Mouse (Mus musculus): ENCODE measurements around the gene Gm10945. TPM values are rescaled to one million over a fixed set of nuclear protein-coding genes. Genes with fewer than 3 reads are reported as not detected.

Gm10945 gene
- polyA plus RNA-seq, 1 experiment from 2014 or later, result not detected

DNA sequence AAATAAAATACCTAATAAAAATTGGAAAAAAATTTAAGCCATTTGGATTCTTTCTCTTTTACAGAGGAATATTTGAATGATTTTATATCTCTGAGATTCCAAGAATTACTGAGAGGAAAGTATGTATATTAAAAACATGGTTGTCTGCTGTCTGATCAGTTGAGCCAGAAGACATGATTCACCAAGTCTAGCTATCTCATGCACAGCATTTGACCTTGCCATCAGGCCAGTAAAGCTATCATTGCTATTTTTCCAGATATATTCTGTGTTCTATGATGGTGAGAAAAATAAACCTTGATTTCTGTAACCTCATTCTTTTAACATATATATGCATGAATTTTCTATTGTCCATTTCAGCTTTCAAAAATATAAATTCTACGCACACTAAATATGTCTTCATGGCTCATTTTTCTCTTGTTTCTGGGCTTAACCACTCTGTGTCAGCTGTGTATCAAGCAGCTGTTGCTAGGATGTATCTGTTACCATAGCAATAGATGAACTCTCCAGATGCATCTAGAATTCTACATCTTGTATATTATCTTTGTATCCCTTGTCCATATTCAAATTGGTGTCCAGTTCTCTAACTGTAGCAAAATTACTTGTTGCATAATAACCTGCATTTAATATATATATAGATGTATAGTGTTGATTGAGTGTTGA is 56.2 kb downstream of the Gm10945 start:
- no peaks in the 10 kb centered on the region for H3K9me3 ChIP-seq (replicated peaks; ENCODE audit: control insufficient read depth, low read length)
- no peak overlapping the region for H3K9ac ChIP-seq (ENCODE audit: low read depth, low read length)
- no peaks in the 10 kb centered on the region for H3K4me1 ChIP-seq (ENCODE audit: control insufficient read depth, low read depth, low read length)
- H3K27me3 ChIP-seq (ENCODE audit: control insufficient read depth, insufficient read depth, low read depth, low read length), result no peaks in the 10 kb centered on the region
- whole genome bisulfite sequencing (ENCODE audit: insufficient replicate concordance), result 68% methylated on average over 1 of the region's 1 CpGs
- no peaks in the 10 kb centered on the region for H3K36me3 ChIP-seq (ENCODE audit: control insufficient read depth, insufficient read depth)
- no peak for ATAC-seq (ENCODE audit: low read depth)
- H3K4me2 ChIP-seq (ENCODE audit: low read depth, low read length), result no peak overlapping the region
- H3K27ac ChIP-seq (ENCODE audit: low read length), result no peak overlapping the region
- no peak overlapping the region for H3K4me3 ChIP-seq (ENCODE audit: low read depth, low read length)

DNA sequence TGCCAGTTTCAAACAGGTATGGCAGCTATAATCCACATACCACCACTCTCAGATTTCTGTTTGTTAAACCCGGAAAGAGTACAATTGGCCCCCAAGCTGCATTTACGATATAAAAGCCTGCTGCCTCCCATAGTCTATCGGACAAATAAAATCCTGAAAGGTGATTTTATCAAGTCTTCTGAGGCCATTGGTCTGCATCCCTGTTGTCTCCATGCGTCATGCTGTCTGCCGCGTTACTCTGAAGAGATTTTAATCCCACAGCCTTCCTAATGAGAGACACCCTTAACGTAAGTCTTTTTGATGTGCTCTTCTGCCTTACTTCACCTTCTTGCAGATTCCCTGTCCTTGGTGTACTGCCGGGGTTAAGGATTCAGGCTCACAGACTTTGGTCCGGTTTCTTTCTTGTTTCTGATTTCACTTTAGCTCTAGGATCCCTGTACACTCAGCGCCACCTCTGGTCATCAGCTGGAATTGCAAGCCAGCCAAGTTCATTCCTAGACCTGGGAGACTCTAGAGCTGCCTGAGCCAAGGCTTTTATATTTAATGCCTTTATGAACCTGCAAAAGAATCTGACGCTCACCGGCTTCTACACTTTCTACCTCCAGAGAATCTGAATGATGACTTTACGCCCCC is 67.2 kb downstream of the Gm10945 start:
- Histone ChIP-seq H3K4me2 (ENCODE audit: low read depth, low read length) (no peak overlapping the region), H3K9ac (ENCODE audit: low read depth, low read length) (no peak overlapping the region), H3K36me3 (ENCODE audit: control insufficient read depth, insufficient read depth) (no peaks in the 10 kb centered on the region), H3K4me3 (ENCODE audit: low read depth, low read length) (no peak overlapping the region), H3K27me3 (ENCODE audit: control insufficient read depth, insufficient read depth, low read depth, low read length) (no peaks in the 10 kb centered on the region), H3K4me1 (ENCODE audit: control insufficient read depth, low read depth, low read length) (no peaks in the 10 kb centered on the region), H3K27ac (ENCODE audit: low read length) (no peak overlapping the region), H3K9me3 (replicated peaks; ENCODE audit: control insufficient read depth, low read length) (no peaks in the 10 kb centered on the region)
- no peak for ATAC-seq (ENCODE audit: low read depth)
- WGBS (ENCODE audit: insufficient replicate concordance), result 45% methylated on average over 13 of the region's 13 CpGs

Other genes with a start within 250 kb of the Gm10945 start
- gene Oprm1, start 3.3 kb downstream of the Gm10945 start, polyA plus RNA-seq (2015; fragmentation: Nextera tagmentation; extraction: Ambion mirVana), result 0.07 TPM in 1 of 2 replicates, not detected in the other

Data from liver, embryonic 16.5 days (tissue).